Mouse (Mus musculus): ENCODE results near the gene Ptpra. TPM values are rescaled to one million over a fixed set of nuclear protein-coding genes. Genes with fewer than 3 reads are reported as not detected.
"Not testable (repeated sequence)": the region's sequence is repeated elsewhere in the genome, so short reads cannot be mapped to it uniquely, and the experiment has no call there.

The Ptpra gene
- polyA plus RNA-seq, 1 experiment from 2014 or later, result 60.7 TPM

DNA sequence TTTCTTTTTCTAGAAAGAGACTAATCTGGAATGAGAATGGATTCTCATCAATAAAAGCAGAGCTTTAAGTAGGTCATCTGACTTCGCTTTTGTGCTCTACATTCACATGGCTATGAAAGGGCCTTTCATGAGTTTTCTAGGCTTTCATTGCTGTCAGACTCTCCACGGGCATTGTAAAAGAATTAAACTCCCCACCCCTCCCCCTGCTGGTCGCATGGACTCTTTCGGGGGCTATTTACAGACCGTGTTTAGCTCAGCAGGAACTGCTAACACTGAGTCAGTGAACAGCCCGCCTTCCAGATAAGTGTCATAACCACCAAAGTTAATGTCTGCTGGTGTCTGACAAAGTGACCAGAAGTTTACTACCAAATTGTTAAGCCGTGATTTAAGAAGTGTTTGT lies 41.5 kb downstream of the Ptpra start:
- H3K9me3 ChIP-seq (replicated peaks), result no peaks in the 10 kb centered on the region
- no peak overlapping the region for H3K4me3 ChIP-seq
- no peak overlapping the region for H3K9ac ChIP-seq
- no peaks in the 10 kb centered on the region for H3K27me3 ChIP-seq
- no peak overlapping the region for H3K4me2 ChIP-seq
- ATAC-seq (replicated peaks; ENCODE audit: insufficient number of reproducible peaks, insufficient read depth, low FRiP score, low read depth), result peak; percentile 55; the same call in 1 of the 2 replicates
- peaks cover 21% of the 10 kb centered on the region for H3K4me1 ChIP-seq (replicated peaks)
- H3K27ac ChIP-seq, result peak overlapping the region; percentile 54; the same call in 1 of the 2 replicates
- H3K36me3 ChIP-seq, result no peaks in the 10 kb centered on the region
- WGBS, result 30% methylated on average over 7 of the region's 7 CpGs

GRCm38 (mm10) chr2:130495114-130495513 lies 45.0 kb downstream of the Ptpra start:
- H3K9me3 ChIP-seq (replicated peaks); H3K9ac ChIP-seq; H3K36me3 ChIP-seq; H3K4me2 ChIP-seq; H3K27me3 ChIP-seq; H3K4me3 ChIP-seq; ATAC-seq (replicated peaks; ENCODE audit: insufficient number of reproducible peaks, insufficient read depth, low FRiP score, low read depth); H3K27ac ChIP-seq: not testable (repeated sequence)
- WGBS, result 93% methylated on average over 4 of the region's 4 CpGs
- peaks cover 35% of the 10 kb centered on the region for H3K4me1 ChIP-seq (replicated peaks)

DNA sequence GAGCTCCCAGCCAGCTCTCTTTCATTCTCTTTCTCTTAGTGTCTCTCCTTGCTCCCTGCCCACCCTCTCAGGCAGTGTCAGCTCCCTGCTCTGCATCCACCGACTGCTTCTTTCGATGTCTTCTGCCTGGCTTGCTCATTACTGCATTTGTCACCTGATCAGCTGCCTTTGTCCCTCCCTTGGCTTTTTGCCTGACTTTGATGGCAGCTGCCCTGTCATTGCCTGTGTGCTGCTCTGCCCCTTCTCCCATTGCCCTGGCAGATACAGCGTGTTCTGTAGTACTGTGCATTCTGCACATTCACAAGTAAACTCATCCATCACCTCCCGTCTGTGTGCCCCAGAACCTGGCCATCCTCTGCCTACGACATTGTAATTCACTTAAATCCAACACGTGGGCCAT lies 46.0 kb downstream of the Ptpra start:
- no peaks in the 10 kb centered on the region for H3K9me3 ChIP-seq (replicated peaks)
- H3K27ac ChIP-seq, result peak overlapping the region; percentile 20; the same call in 1 of the 2 replicates
- peaks cover 33% of the 10 kb centered on the region for H3K4me1 ChIP-seq (replicated peaks)
- WGBS, result 38% methylated on average over 6 of the region's 6 CpGs
- H3K27me3 ChIP-seq, result no peaks in the 10 kb centered on the region
- H3K36me3 ChIP-seq, result no peaks in the 10 kb centered on the region
- peak overlapping the region; percentile 14; the same call in 1 of the 2 replicates for H3K4me2 ChIP-seq
- ATAC-seq (replicated peaks; ENCODE audit: insufficient number of reproducible peaks, insufficient read depth, low FRiP score, low read depth), result 0 out of 2 replicates have a peak, but pooled peaks have one; percentile 35
- no peak overlapping the region for H3K9ac ChIP-seq
- H3K4me3 ChIP-seq, result no peak overlapping the region

GRCm38 (mm10) chr2:130496931-130497330 lies 46.9 kb downstream of the Ptpra start:
- WGBS, result 31% methylated on average over 4 of the region's 4 CpGs
- Histone ChIP-seq H3K4me1 (replicated peaks) (peaks cover 26% of the 10 kb centered on the region), H3K36me3 (no peaks in the 10 kb centered on the region), H3K4me2 (no peak overlapping the region; the same call in 1 of the 2 replicates), H3K27me3 (no peaks in the 10 kb centered on the region), H3K9ac (no peak overlapping the region), H3K27ac (peak overlapping the region; percentile 20; the same call in 1 of the 2 replicates), H3K4me3 (no peak overlapping the region), H3K9me3 (replicated peaks) (no peaks in the 10 kb centered on the region)
- ATAC-seq (replicated peaks; ENCODE audit: insufficient number of reproducible peaks, insufficient read depth, low FRiP score, low read depth), result no peak

DNA sequence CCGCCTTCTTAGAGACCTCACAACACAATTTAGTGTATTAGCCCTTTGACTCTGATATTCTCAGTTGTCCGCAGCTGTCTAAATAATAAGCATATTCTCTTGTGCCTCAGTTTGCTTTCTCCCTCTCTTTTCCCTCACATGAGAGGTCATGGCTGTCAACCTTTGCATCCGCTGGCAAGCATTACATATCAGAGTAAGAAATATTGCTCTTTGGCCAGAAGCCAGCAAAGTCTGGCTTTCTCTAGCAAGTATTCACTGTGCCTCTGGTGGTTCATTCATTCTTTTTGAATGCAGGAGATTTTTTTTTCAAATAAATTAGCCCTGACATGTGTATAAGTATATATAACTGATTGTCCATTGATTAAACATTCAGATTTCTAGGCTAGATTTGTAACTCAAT lies 49.5 kb downstream of the Ptpra start:
- H3K4me3 ChIP-seq, result no peak overlapping the region
- H3K36me3 ChIP-seq, result peaks cover 7% of the 10 kb centered on the region; the same call in 1 of the 2 replicates
- H3K9me3 ChIP-seq (replicated peaks), result no peaks in the 10 kb centered on the region
- no peaks in the 10 kb centered on the region for H3K27me3 ChIP-seq
- H3K9ac ChIP-seq, result no peak overlapping the region
- H3K27ac ChIP-seq, result no peak overlapping the region
- no peak overlapping the region for H3K4me2 ChIP-seq
- peaks cover 22% of the 10 kb centered on the region for H3K4me1 ChIP-seq (replicated peaks)
- 55% methylated on average over 3 of the region's 3 CpGs for WGBS
- ATAC-seq (replicated peaks; ENCODE audit: insufficient number of reproducible peaks, insufficient read depth, low FRiP score, low read depth), result no peak

DNA sequence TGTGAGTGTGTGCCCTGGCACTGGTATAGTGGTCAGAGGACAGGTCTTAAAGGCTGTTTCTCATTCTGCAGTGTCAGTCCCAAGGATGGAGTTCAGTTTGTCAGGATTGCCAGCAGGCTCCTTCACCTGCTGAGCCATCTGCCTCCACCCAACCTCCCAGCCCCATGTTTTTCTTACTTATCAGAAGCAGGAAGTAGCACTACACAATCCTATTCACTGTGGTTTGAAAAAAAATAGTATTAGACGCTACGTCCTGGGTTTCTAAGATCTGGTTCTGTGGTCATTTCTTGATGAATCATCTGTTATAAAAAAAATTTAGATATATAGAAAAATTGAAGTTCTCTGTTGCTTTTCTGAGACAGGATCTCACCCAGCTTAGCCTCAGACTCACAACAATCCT lies 51.5 kb downstream of the Ptpra start:
- H3K4me1 ChIP-seq (replicated peaks), result peaks cover 15% of the 10 kb centered on the region
- H3K27ac ChIP-seq, result no peak overlapping the region
- H3K9me3 ChIP-seq (replicated peaks), result no peaks in the 10 kb centered on the region
- H3K27me3 ChIP-seq, result no peaks in the 10 kb centered on the region
- ATAC-seq (replicated peaks; ENCODE audit: insufficient number of reproducible peaks, insufficient read depth, low FRiP score, low read depth), result no peak
- WGBS, result 56% methylated on average over 2 of the region's 2 CpGs
- no peak overlapping the region for H3K4me2 ChIP-seq
- H3K4me3 ChIP-seq, result no peak overlapping the region
- H3K9ac ChIP-seq, result no peak overlapping the region
- H3K36me3 ChIP-seq, result peaks cover 17% of the 10 kb centered on the region; the same call in 1 of the 2 replicates

DNA sequence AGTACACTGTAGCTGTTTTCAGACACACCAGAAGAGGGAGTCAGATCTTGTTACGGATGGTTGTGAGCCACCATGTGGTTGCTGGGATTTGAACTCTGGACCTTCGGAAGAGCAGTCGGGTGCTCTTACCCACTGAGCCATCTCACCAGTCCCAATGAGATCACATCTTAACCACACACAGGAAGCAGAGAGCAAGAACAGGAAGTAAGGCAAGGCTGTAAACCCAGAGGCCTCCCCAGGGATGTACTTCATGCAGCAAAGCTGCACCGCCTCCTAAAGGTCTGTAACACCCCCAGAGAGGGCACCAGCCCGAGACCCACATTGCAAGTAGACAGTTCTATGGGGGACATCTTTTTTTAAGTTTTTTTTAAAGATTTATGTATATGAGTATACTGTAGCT lies 61.5 kb downstream of the Ptpra start:
- peaks cover 22% of the 10 kb centered on the region for H3K36me3 ChIP-seq
- not testable (repeated sequence) for H3K9ac ChIP-seq; ATAC-seq (replicated peaks; ENCODE audit: insufficient number of reproducible peaks, insufficient read depth, low FRiP score, low read depth); H3K27ac ChIP-seq; H3K4me1 ChIP-seq (replicated peaks); H3K9me3 ChIP-seq (replicated peaks); H3K4me2 ChIP-seq; H3K27me3 ChIP-seq; H3K4me3 ChIP-seq
- WGBS, result 95% methylated on average over 5 of the region's 5 CpGs

- Histone ChIP-seq H3K4me2 (no peak overlapping the region), H3K36me3 (peaks cover 31% of the 10 kb centered on the region), H3K27ac (no peak overlapping the region), H3K4me3 (no peak overlapping the region), H3K9me3 (replicated peaks) (no peaks in the 10 kb centered on the region), H3K9ac (no peak overlapping the region), H3K27me3 (no peaks in the 10 kb centered on the region), H3K4me1 (replicated peaks) (no peaks in the 10 kb centered on the region)
- ATAC-seq (replicated peaks; ENCODE audit: insufficient number of reproducible peaks, insufficient read depth, low FRiP score, low read depth), result no peak
- 94% methylated on average over 8 of the region's 8 CpGs for WGBS
These were observed 63.8 kb downstream of the Ptpra start for GRCm38 (mm10) chr2:130513907-130514306.

DNA sequence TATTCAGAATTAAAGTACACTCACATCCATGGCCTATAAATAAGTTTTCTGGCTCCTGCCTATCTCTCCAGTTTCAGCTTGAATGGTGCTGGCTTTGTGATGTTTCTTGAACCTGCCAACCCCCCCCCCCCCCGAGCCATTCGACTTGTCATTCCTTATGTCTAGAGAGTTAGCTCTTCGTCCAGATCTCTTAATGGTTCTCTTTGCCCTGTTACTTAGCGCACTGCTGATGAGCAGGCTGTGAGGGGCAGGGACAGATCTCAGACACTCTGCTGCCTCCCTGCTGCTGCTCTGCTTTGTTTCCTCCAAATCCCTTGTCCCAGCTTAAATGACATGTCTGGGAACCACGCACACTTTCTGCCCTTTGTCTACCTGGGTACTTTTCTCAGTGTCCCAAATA lies 65.7 kb downstream of the Ptpra start:
- H3K27ac ChIP-seq, result no peak overlapping the region
- no peaks in the 10 kb centered on the region for H3K27me3 ChIP-seq
- H3K4me2 ChIP-seq, result no peak overlapping the region
- no peaks in the 10 kb centered on the region for H3K9me3 ChIP-seq (replicated peaks)
- WGBS, result 78% methylated on average over 5 of the region's 5 CpGs
- no peak overlapping the region for H3K9ac ChIP-seq
- H3K36me3 ChIP-seq, result peaks cover 33% of the 10 kb centered on the region
- no peak overlapping the region for H3K4me3 ChIP-seq
- H3K4me1 ChIP-seq (replicated peaks), result no peaks in the 10 kb centered on the region
- no peak for ATAC-seq (replicated peaks; ENCODE audit: insufficient number of reproducible peaks, insufficient read depth, low FRiP score, low read depth)

- no peaks in the 10 kb centered on the region for H3K27me3 ChIP-seq
- no peak overlapping the region for H3K27ac ChIP-seq
- no peak overlapping the region for H3K4me3 ChIP-seq
- no peak overlapping the region for H3K4me2 ChIP-seq
- 95% methylated on average over 2 of the region's 2 CpGs for WGBS
- no peak overlapping the region for H3K9ac ChIP-seq
- H3K36me3 ChIP-seq, result peaks cover 49% of the 10 kb centered on the region
- no peak for ATAC-seq (replicated peaks; ENCODE audit: insufficient number of reproducible peaks, insufficient read depth, low FRiP score, low read depth)
- H3K9me3 ChIP-seq (replicated peaks), result no peaks in the 10 kb centered on the region
- no peaks in the 10 kb centered on the region for H3K4me1 ChIP-seq (replicated peaks)
These were observed 71.8 kb downstream of the Ptpra start for GRCm38 (mm10) chr2:130521927-130522326.

- H3K4me2 ChIP-seq; ATAC-seq (replicated peaks; ENCODE audit: insufficient number of reproducible peaks, insufficient read depth, low FRiP score, low read depth); H3K4me1 ChIP-seq (replicated peaks); H3K9ac ChIP-seq; H3K27ac ChIP-seq; H3K9me3 ChIP-seq (replicated peaks); H3K4me3 ChIP-seq; H3K27me3 ChIP-seq: not testable (repeated sequence)
- peaks cover 33% of the 10 kb centered on the region for H3K36me3 ChIP-seq
- 86% methylated on average over 4 of the region's 4 CpGs for WGBS
These were observed 75.4 kb downstream of the Ptpra start for GRCm38 (mm10) chr2:130525480-130525879.

- Histone ChIP-seq H3K36me3 (peaks cover 24% of the 10 kb centered on the region), H3K9me3 (replicated peaks) (no peaks in the 10 kb centered on the region), H3K4me2 (no peak overlapping the region), H3K27me3 (no peaks in the 10 kb centered on the region), H3K4me3 (no peak overlapping the region), H3K9ac (no peak overlapping the region), H3K27ac (no peak overlapping the region), H3K4me1 (replicated peaks) (peaks cover 3% of the 10 kb centered on the region; the same call in 1 of the 2 replicates)
- WGBS, result 83% methylated on average over 6 of the region's 6 CpGs
- no peak for ATAC-seq (replicated peaks; ENCODE audit: insufficient number of reproducible peaks, insufficient read depth, low FRiP score, low read depth)
These were observed 78.4 kb downstream of the Ptpra start for GRCm38 (mm10) chr2:130528457-130528856.
